In genomic region chr11:46924946-46925345, GRCm38 (mm10) we compare ENCODE assay signal across 16 mouse cellular contexts.
"Had no signal": no experiment of that assay in that cellular context is flagged by ENCODE, and none has a peak within 500 bp of the region (broad histone marks: within the 10 kb centered on the region; RNA-seq: fewer than 3 reads in every experiment).

No protein-coding gene starts in this region.

- H3K36me3 ChIP-seq: liver, embryonic 13.5 days; liver, embryonic 15.5 days; midbrain, embryonic 13.5 days; midbrain, embryonic 15.5 days; neural tube, embryonic 12.5 days; stomach, embryonic 15.5 days had no signal

- H3K27me3 ChIP-seq: liver, embryonic 13.5 days; liver, embryonic 15.5 days; megakaryocyte, embryonic 14.5 days; midbrain, embryonic 13.5 days; midbrain, embryonic 15.5 days; neural tube, embryonic 12.5 days; stomach, embryonic 15.5 days had no signal

- H3K9me3 ChIP-seq: liver, embryonic 13.5 days; liver, embryonic 15.5 days; megakaryocyte, embryonic 14.5 days; midbrain, embryonic 13.5 days; midbrain, embryonic 15.5 days; neural tube, embryonic 12.5 days; stomach, embryonic 15.5 days had no signal

- DNase-seq: liver, embryonic 13.5 days; liver, postnatal 0 days; lung, postnatal 14 days; right cerebral cortex, postnatal 14 days; thymus, adult 2 months; thymus, postnatal 25 days; thymus, postnatal 4 days had no signal

- H3K27ac ChIP-seq: liver, embryonic 13.5 days; liver, embryonic 15.5 days; macrophage; midbrain, embryonic 13.5 days; midbrain, embryonic 15.5 days; neural tube, embryonic 12.5 days; stomach, embryonic 15.5 days; stomach, postnatal 0 days had no signal

- ATAC-seq: liver, postnatal 0 days; midbrain, embryonic 13.5 days; midbrain, embryonic 15.5 days had no signal

- H3K9ac ChIP-seq: liver, embryonic 13.5 days; liver, embryonic 15.5 days; liver, postnatal 0 days; midbrain, embryonic 13.5 days; midbrain, embryonic 15.5 days; neural tube, embryonic 12.5 days; stomach, embryonic 15.5 days had no signal

- H3K4me2 ChIP-seq: liver, embryonic 13.5 days; liver, embryonic 15.5 days; midbrain, embryonic 11.5 days; midbrain, embryonic 13.5 days; midbrain, embryonic 15.5 days; neural tube, embryonic 12.5 days; stomach, embryonic 15.5 days had no signal

- H3K4me1 ChIP-seq: liver, embryonic 13.5 days; liver, embryonic 15.5 days; megakaryocyte, embryonic 14.5 days; midbrain, embryonic 13.5 days; midbrain, embryonic 15.5 days; neural tube, embryonic 12.5 days; stomach, embryonic 15.5 days had no signal

- H3K4me3 ChIP-seq: liver, embryonic 13.5 days; liver, embryonic 15.5 days; megakaryocyte, embryonic 14.5 days; midbrain, embryonic 13.5 days; midbrain, embryonic 15.5 days; neural tube, embryonic 12.5 days; stomach, embryonic 15.5 days had no signal
